In genomic region chr15:99139669-99140068, GRCm38 (mm10) we compare ENCODE assay signal across 8 mouse cellular contexts. TPM values are rescaled to one million over a fixed set of nuclear protein-coding genes. Genes with fewer than 3 reads are reported as not detected.
DNase-seq lines count a peak whose midpoint lies in the region; ATAC-seq and TF ChIP-seq lines count a peak whose summit lies in the region.

No protein-coding gene starts in this region.

- H3K9me3 ChIP-seq in midbrain, embryonic 11.5 days (ENCODE audit: control insufficient read depth, low read length) = peaks cover 3% of the 10 kb centered on the region; the same call in 1 of the 2 replicates
- H3K9me3 ChIP-seq in midbrain, embryonic 16.5 days (replicated peaks; ENCODE audit: control insufficient read depth, low read length, poor library complexity, severe bottlenecking) = no peaks in the 10 kb centered on the region
- H3K9me3 ChIP-seq in heart, embryonic 10.5 days = no peaks in the 10 kb centered on the region

- no peak overlapping the region for H3K4me3 ChIP-seq in midbrain, embryonic 11.5 days (ENCODE audit: low read depth, low read length)
- H3K4me3 ChIP-seq in midbrain, embryonic 16.5 days (ENCODE audit: low read depth, low read length) = no peak overlapping the region
- H3K4me3 ChIP-seq in heart, embryonic 10.5 days = no peak overlapping the region

- POLR2A ChIA-PET in Patski (lab: Charles Lee) = no interaction called here

- WGBS in midbrain, embryonic 11.5 days = 59% methylated on average over 6 of the region's 6 CpGs
- WGBS in midbrain, embryonic 16.5 days = 55% methylated on average over 6 of the region's 6 CpGs
- WGBS in heart, embryonic 10.5 days = 68% methylated on average over 6 of the region's 6 CpGs

- H3K4me1 ChIP-seq in midbrain, embryonic 11.5 days (ENCODE audit: control insufficient read depth, insufficient read depth, low read length) = no peaks in the 10 kb centered on the region
- H3K4me1 ChIP-seq in midbrain, embryonic 16.5 days (ENCODE audit: control insufficient read depth, insufficient read depth, low read length) = no peaks in the 10 kb centered on the region
- peaks cover 41% of the 10 kb centered on the region for H3K4me1 ChIP-seq in heart, embryonic 10.5 days

- no peak overlapping the region for H3K9ac ChIP-seq in midbrain, embryonic 11.5 days (ENCODE audit: low read length)
- no peak overlapping the region; the same call in 1 of the 2 replicates for H3K9ac ChIP-seq in midbrain, embryonic 16.5 days (ENCODE audit: low read depth, low read length)

- H3K27ac ChIP-seq in midbrain, embryonic 11.5 days (ENCODE audit: low read depth, low read length) = no peak overlapping the region
- H3K27ac ChIP-seq in midbrain, embryonic 16.5 days (ENCODE audit: low read length) = no peak overlapping the region
- H3K27ac ChIP-seq in heart, embryonic 10.5 days = peak overlapping the region; percentile 13; the same call in 1 of the 2 replicates

- no peaks in the 10 kb centered on the region for H3K27me3 ChIP-seq in midbrain, embryonic 11.5 days (ENCODE audit: control insufficient read depth, insufficient read depth, low read length)
- no peaks in the 10 kb centered on the region for H3K27me3 ChIP-seq in midbrain, embryonic 16.5 days (ENCODE audit: control insufficient read depth, insufficient read depth, low read depth, low read length)
- H3K27me3 ChIP-seq in Patski = no peaks in the 10 kb centered on the region
- no peaks in the 10 kb centered on the region for H3K27me3 ChIP-seq in heart, embryonic 10.5 days (ENCODE audit: insufficient read depth, poor library complexity, severe bottlenecking)

- no peak for ATAC-seq in midbrain, embryonic 11.5 days (ENCODE audit: low FRiP score)
- no peak for ATAC-seq in midbrain, embryonic 16.5 days
- no peak for ATAC-seq in Patski

- peak; percentile 79 for TF ChIP-seq CTCF in Patski (IDR thresholded peaks at IDR 0.05)

- no peak overlapping the region for H3K4me2 ChIP-seq in midbrain, embryonic 11.5 days
- no peak overlapping the region for H3K4me2 ChIP-seq in midbrain, embryonic 16.5 days (ENCODE audit: low read length)

- in situ Hi-C loops in Patski (cut with MboI; ENCODE audit: low pct_unique_long_range_greater_than_20kb) = no loop called here

- peak; percentile 97 for DNase-seq in midbrain, embryonic 11.5 days (ENCODE audit: low spot score, missing footprints)
- no peak for DNase-seq in Patski (ENCODE audit: low read depth, low spot score)
- DNase-seq in cerebellum, postnatal 10 days = peak; percentile 73 to 75
- DNase-seq in heart, embryonic 10.5 days (ENCODE audit: low spot score) = peak; percentile 79
- peak; percentile 54 to 79 for DNase-seq in kidney, postnatal 36 days
- peak; percentile 38 for DNase-seq in retina, postnatal 7 days (ENCODE audit: low read depth, low spot score)
- no peak for DNase-seq in urinary bladder, postnatal 36 days (ENCODE audit: low spot score in 2 of 2)

- CTCF ChIA-PET in Patski (lab: Charles Lee) = interaction anchor here (0.9 to 1.4 kb wide), 4 partner anchors 9 to 52 kb away, joined by 3 to 5 read pairs (median 3); partner anchors contain the start of gene C1ql4

- H3K36me3 ChIP-seq in midbrain, embryonic 11.5 days (ENCODE audit: control insufficient read depth, insufficient read depth, low read length) = peaks cover 2% of the 10 kb centered on the region; the same call in 1 of the 2 replicates
- no peaks in the 10 kb centered on the region for H3K36me3 ChIP-seq in midbrain, embryonic 16.5 days (ENCODE audit: control insufficient read depth, insufficient read depth, low read length)
- peaks cover 39% of the 10 kb centered on the region for H3K36me3 ChIP-seq in heart, embryonic 10.5 days

RNA-seq across cellular contexts. Expression of gene Spats2, which starts 14.0 kb away (rescaled TPM):
- polyA plus RNA-seq in midbrain, embryonic 11.5 days (2014; fragmentation: Nextera tagmentation; extraction: Ambion mirVana) = 58.8 and 65.6 TPM in 2 replicates
- polyA plus RNA-seq in midbrain, embryonic 16.5 days (2015; fragmentation: Nextera tagmentation; extraction: Ambion mirVana) = 28.0 and 32.2 TPM in 2 replicates
- 43.8 TPM for polyA plus RNA-seq in Patski (2021)
- 42.1 and 58.5 TPM in 2 replicates for polyA plus RNA-seq in heart, embryonic 10.5 days (2016; fragmentation: Nextera tagmentation; extraction: Ambion mirVana)

RNA-seq across cellular contexts. Expression of gene Dnajc22, which starts 46.7 kb away (rescaled TPM):
- polyA plus RNA-seq in midbrain, embryonic 11.5 days (2014; fragmentation: Nextera tagmentation; extraction: Ambion mirVana) = 0.46 and 0.50 TPM in 2 replicates
- 0.75 and 1.3 TPM in 2 replicates for polyA plus RNA-seq in midbrain, embryonic 16.5 days (2015; fragmentation: Nextera tagmentation; extraction: Ambion mirVana)
- polyA plus RNA-seq in Patski (2021) = 1.9 TPM
- polyA plus RNA-seq in heart, embryonic 10.5 days (2016; fragmentation: Nextera tagmentation; extraction: Ambion mirVana) = 2.7 and 7.5 TPM in 2 replicates

RNA-seq across cellular contexts. Expression of gene C1ql4, which starts 52.1 kb away (rescaled TPM):
- polyA plus RNA-seq in midbrain, embryonic 11.5 days (2014; fragmentation: Nextera tagmentation; extraction: Ambion mirVana) = 5.0 and 6.2 TPM in 2 replicates
- polyA plus RNA-seq in midbrain, embryonic 16.5 days (2015; fragmentation: Nextera tagmentation; extraction: Ambion mirVana) = 7.2 and 7.8 TPM in 2 replicates
- polyA plus RNA-seq in Patski (2021) = 0.24 TPM
- polyA plus RNA-seq in heart, embryonic 10.5 days (2016; fragmentation: Nextera tagmentation; extraction: Ambion mirVana) = 0.12 and 0.20 TPM in 2 replicates

Comparison
In these comparisons a context has a peak if more than half of its experiments do, and no peak if none do; other contexts are left out.
1. DNase-seq: peak in midbrain, embryonic 11.5 days (single experiment), cerebellum, postnatal 10 days (2 of 2), heart, embryonic 10.5 days (single experiment), kidney, postnatal 36 days (2 of 2) and retina, postnatal 7 days (single experiment); none in Patski (single experiment) and urinary bladder, postnatal 36 days (0 of 2).